Mouse (Mus musculus): Measurements from ENCODE around the gene Tmem267. TPM values are rescaled to one million over a fixed set of nuclear protein-coding genes. Genes with fewer than 3 reads are reported as not detected.
"Not testable (repeated sequence)": the region's sequence is repeated elsewhere in the genome, so short reads cannot be mapped to it uniquely, and the experiment has no call there.

Tmem267 gene
- polyA plus RNA-seq, 1 experiment from 2014 or later: 1.2 TPM

GRCm38 (mm10) chr13:119477789-119478188, 10.1 kb upstream of the Tmem267 start:
- Histone ChIP-seq H3K4me2 (ENCODE audit: low read depth, low read length) (no peak overlapping the region), H3K4me3 (ENCODE audit: low read length) (no peak overlapping the region), H3K36me3 (ENCODE audit: control insufficient read depth, insufficient read depth, low read length) (peaks cover 12% of the 10 kb centered on the region), H3K27ac (ENCODE audit: low read length) (no peak overlapping the region), H3K27me3 (replicated peaks; ENCODE audit: control insufficient read depth, insufficient read depth, low read length) (no peaks in the 10 kb centered on the region), H3K9me3 (ENCODE audit: control insufficient read depth, low read length) (no peaks in the 10 kb centered on the region), H3K4me1 (ENCODE audit: control insufficient read depth, insufficient read depth, low read length) (no peaks in the 10 kb centered on the region), H3K9ac (ENCODE audit: low read depth, low read length) (no peak overlapping the region)
- ATAC-seq: peak; percentile 59; the same call in 1 of the 2 replicates
- 78% methylated on average over 2 of the region's 2 CpGs for WGBS

- Histone ChIP-seq H3K4me3 (ENCODE audit: low read length) (no peak overlapping the region), H3K27ac (ENCODE audit: low read length) (no peak overlapping the region), H3K4me1 (ENCODE audit: control insufficient read depth, insufficient read depth, low read length) (no peaks in the 10 kb centered on the region), H3K9me3 (ENCODE audit: control insufficient read depth, low read length) (peaks cover 5% of the 10 kb centered on the region; the same call in 1 of the 2 replicates), H3K27me3 (replicated peaks; ENCODE audit: control insufficient read depth, insufficient read depth, low read length) (no peaks in the 10 kb centered on the region), H3K36me3 (ENCODE audit: control insufficient read depth, insufficient read depth, low read length) (0 out of 2 replicates have a peak, but pooled peaks cover 12% of the 10 kb centered on the region), H3K9ac (ENCODE audit: low read depth, low read length) (no peak overlapping the region), H3K4me2 (ENCODE audit: low read depth, low read length) (no peak overlapping the region)
- no peak for ATAC-seq
- 72% methylated on average over 7 of the region's 7 CpGs for WGBS
These were observed 485 bp upstream of the Tmem267 start for GRCm38 (mm10) chr13:119487354-119487753.

GRCm38 (mm10) chr13:119492083-119492482, 4.2 kb downstream of the Tmem267 start:
- not testable (repeated sequence) for H3K27me3 ChIP-seq (replicated peaks; ENCODE audit: control insufficient read depth, insufficient read depth, low read length); H3K27ac ChIP-seq (ENCODE audit: low read length)
- WGBS: 90% methylated on average over 10 of the region's 10 CpGs

GRCm38 (mm10) chr13:119494938-119495337, 7.1 kb downstream of the Tmem267 start:
- H3K4me3 ChIP-seq (ENCODE audit: low read length); H3K4me1 ChIP-seq (ENCODE audit: control insufficient read depth, insufficient read depth, low read length); H3K4me2 ChIP-seq (ENCODE audit: low read depth, low read length); H3K27ac ChIP-seq (ENCODE audit: low read length); H3K9me3 ChIP-seq (ENCODE audit: control insufficient read depth, low read length); H3K36me3 ChIP-seq (ENCODE audit: control insufficient read depth, insufficient read depth, low read length); H3K27me3 ChIP-seq (replicated peaks; ENCODE audit: control insufficient read depth, insufficient read depth, low read length); H3K9ac ChIP-seq (ENCODE audit: low read depth, low read length): not testable (repeated sequence)
- peak; percentile 27 for ATAC-seq
- WGBS: 96% methylated on average over 10 of the region's 22 CpGs

More at GRCm38 (mm10) chr13:119492083-119492482, 4.2 kb downstream of the Tmem267 start:
- not testable (repeated sequence) for H3K9me3 ChIP-seq (ENCODE audit: control insufficient read depth, low read length); H3K36me3 ChIP-seq (ENCODE audit: control insufficient read depth, insufficient read depth, low read length); ATAC-seq; H3K4me1 ChIP-seq (ENCODE audit: control insufficient read depth, insufficient read depth, low read length); H3K4me3 ChIP-seq (ENCODE audit: low read length); H3K4me2 ChIP-seq (ENCODE audit: low read depth, low read length); H3K9ac ChIP-seq (ENCODE audit: low read depth, low read length)

- ATAC-seq: peak; percentile 91
These were observed 108.7 kb downstream of the Tmem267 start for GRCm38 (mm10) chr13:119596321-119597211.

GRCm38 (mm10) chr13:119598466-119598865, 110.6 kb downstream of the Tmem267 start:
- not testable (repeated sequence) for H3K4me2 ChIP-seq (ENCODE audit: low read depth, low read length); ATAC-seq; H3K4me1 ChIP-seq (ENCODE audit: control insufficient read depth, insufficient read depth, low read length); H3K4me3 ChIP-seq (ENCODE audit: low read length); H3K27ac ChIP-seq (ENCODE audit: low read length); H3K36me3 ChIP-seq (ENCODE audit: control insufficient read depth, insufficient read depth, low read length); H3K9ac ChIP-seq (ENCODE audit: low read depth, low read length); H3K27me3 ChIP-seq (replicated peaks; ENCODE audit: control insufficient read depth, insufficient read depth, low read length)
- peaks cover 18% of the 10 kb centered on the region for H3K9me3 ChIP-seq (ENCODE audit: control insufficient read depth, low read length)

More at GRCm38 (mm10) chr13:119596321-119597211, 108.7 kb downstream of the Tmem267 start:
- not testable (repeated sequence) for H3K9ac ChIP-seq (ENCODE audit: low read depth, low read length); H3K27ac ChIP-seq (ENCODE audit: low read length); H3K36me3 ChIP-seq (ENCODE audit: control insufficient read depth, insufficient read depth, low read length); H3K27me3 ChIP-seq (replicated peaks; ENCODE audit: control insufficient read depth, insufficient read depth, low read length); H3K4me2 ChIP-seq (ENCODE audit: low read depth, low read length); H3K4me3 ChIP-seq (ENCODE audit: low read length); H3K4me1 ChIP-seq (ENCODE audit: control insufficient read depth, insufficient read depth, low read length)
- 72% methylated on average over 14 of the region's 16 CpGs for WGBS
- H3K9me3 ChIP-seq (ENCODE audit: control insufficient read depth, low read length): peaks cover 18% of the 10 kb centered on the region

- H3K4me3 ChIP-seq (ENCODE audit: low read length); H3K27me3 ChIP-seq (replicated peaks; ENCODE audit: control insufficient read depth, insufficient read depth, low read length); H3K27ac ChIP-seq (ENCODE audit: low read length); H3K9ac ChIP-seq (ENCODE audit: low read depth, low read length); H3K4me1 ChIP-seq (ENCODE audit: control insufficient read depth, insufficient read depth, low read length); H3K36me3 ChIP-seq (ENCODE audit: control insufficient read depth, insufficient read depth, low read length); ATAC-seq; H3K4me2 ChIP-seq (ENCODE audit: low read depth, low read length): not testable (repeated sequence)
- peaks cover 18% of the 10 kb centered on the region for H3K9me3 ChIP-seq (ENCODE audit: control insufficient read depth, low read length)
- 79% methylated on average over 9 of the region's 12 CpGs for WGBS
These were observed 111.2 kb downstream of the Tmem267 start for GRCm38 (mm10) chr13:119599066-119599465.

- not testable (repeated sequence) for H3K9ac ChIP-seq (ENCODE audit: low read depth, low read length); ATAC-seq; H3K4me1 ChIP-seq (ENCODE audit: control insufficient read depth, insufficient read depth, low read length); H3K27me3 ChIP-seq (replicated peaks; ENCODE audit: control insufficient read depth, insufficient read depth, low read length); H3K4me2 ChIP-seq (ENCODE audit: low read depth, low read length); H3K36me3 ChIP-seq (ENCODE audit: control insufficient read depth, insufficient read depth, low read length); H3K4me3 ChIP-seq (ENCODE audit: low read length); H3K27ac ChIP-seq (ENCODE audit: low read length)
- H3K9me3 ChIP-seq (ENCODE audit: control insufficient read depth, low read length): peaks cover 18% of the 10 kb centered on the region
- WGBS: 75% methylated on average over 2 of the region's 2 CpGs
These were observed 111.7 kb downstream of the Tmem267 start for GRCm38 (mm10) chr13:119599498-119599897.

GRCm38 (mm10) chr13:119600166-119600565, 112.3 kb downstream of the Tmem267 start:
- not testable (repeated sequence) for H3K9ac ChIP-seq (ENCODE audit: low read depth, low read length); H3K36me3 ChIP-seq (ENCODE audit: control insufficient read depth, insufficient read depth, low read length); H3K4me2 ChIP-seq (ENCODE audit: low read depth, low read length); H3K27me3 ChIP-seq (replicated peaks; ENCODE audit: control insufficient read depth, insufficient read depth, low read length); H3K4me3 ChIP-seq (ENCODE audit: low read length); H3K4me1 ChIP-seq (ENCODE audit: control insufficient read depth, insufficient read depth, low read length); H3K27ac ChIP-seq (ENCODE audit: low read length); ATAC-seq
- H3K9me3 ChIP-seq (ENCODE audit: control insufficient read depth, low read length): peaks cover 18% of the 10 kb centered on the region
